Mouse (Mus musculus): ENCODE results near the gene Cldn34d. TPM values are rescaled to one million over a fixed set of nuclear protein-coding genes. Genes with fewer than 3 reads are reported as not detected.

Gene Cldn34d
- not detected in 2 replicates for polyA plus RNA-seq (2012; ENCODE audit: insufficient read depth, insufficient read length, low replicate concordance, missing spikeins)

DNA sequence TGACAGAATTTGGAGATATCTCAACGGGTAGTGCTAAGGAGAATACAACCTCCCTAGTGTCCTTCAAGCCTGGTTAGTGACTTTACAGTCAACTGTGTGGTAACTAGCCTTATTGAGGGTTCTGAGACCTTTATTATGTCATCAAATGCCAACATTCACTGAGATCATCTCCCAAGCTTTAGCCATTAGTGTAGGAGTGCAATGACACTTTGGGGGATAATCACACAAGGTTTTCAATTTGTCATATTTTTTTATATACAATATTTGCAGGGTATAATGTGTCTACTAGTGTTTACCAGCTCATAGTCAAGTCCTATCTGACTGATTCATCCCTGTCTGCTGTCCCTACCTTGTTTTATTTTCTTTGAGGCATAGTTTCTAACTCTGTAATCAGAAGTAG lies at the start of gene Cldn34d:
Gene Cldn34d (minus strand): TSS at position 101 of the 400 bp plus-strand sequence.
- H3K4me3 ChIP-seq (ENCODE audit: insufficient read depth, low read depth, low read length): no peak within 1 kb of the TSS
- 81% methylated on average over 1 of the region's 1 CpGs for WGBS

DNA sequence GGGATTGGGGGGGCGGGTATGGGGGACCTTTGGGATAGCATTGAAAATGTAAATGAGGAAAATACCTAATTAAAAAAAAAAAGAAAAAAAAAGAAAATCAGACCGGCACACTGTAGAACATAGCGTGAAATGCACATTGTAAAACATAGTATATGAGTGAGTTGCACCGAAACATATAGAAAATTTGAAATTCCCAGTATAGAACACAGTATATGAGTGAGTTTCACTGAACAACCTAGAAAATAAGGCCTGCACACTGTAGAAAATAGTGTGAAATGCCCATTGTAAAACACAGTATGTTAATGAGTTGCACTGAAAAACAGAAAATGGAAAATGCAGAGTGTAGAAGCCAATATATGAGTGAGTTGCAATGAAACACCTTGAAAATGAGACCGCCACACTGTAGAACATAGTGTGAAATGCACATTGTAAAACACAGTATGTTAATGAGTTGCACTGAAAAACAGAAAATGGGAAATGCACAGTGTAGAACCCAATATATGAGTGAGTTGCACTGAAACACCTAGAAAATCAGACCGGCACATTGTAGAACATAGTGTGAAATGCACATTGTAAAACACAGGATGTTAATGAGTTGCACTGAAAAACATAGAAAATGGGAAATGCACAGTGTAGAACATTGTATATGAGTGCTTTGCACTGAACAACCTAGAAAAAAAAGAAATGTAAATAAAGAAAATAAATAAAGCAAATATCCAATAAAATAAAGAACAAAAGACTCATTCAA lies 4.1 kb downstream of the Cldn34d start:
- Histone ChIP-seq H3K4me3 (ENCODE audit: insufficient read depth, low read depth, low read length) (no peak overlapping the region), H3K4me1 (ENCODE audit: control insufficient read depth, insufficient read depth, low read length) (no peaks in the 10 kb centered on the region), H3K27ac (ENCODE audit: insufficient read depth, low read depth, low read length) (no peak overlapping the region)
- 53% methylated on average over 6 of the region's 6 CpGs for WGBS
- TF ChIP-seq CTCF (IDR thresholded peaks at IDR 0.05; ENCODE audit: insufficient read depth, low read depth, low read length) (no peak), POLR2A (IDR thresholded peaks at IDR 0.05; ENCODE audit: insufficient read depth, low read depth, low read length) (no peak)

More for the DNA sequence above, at the start of gene Cldn34d:
- TF ChIP-seq POLR2A (IDR thresholded peaks at IDR 0.05; ENCODE audit: insufficient read depth, low read depth, low read length) (no peak), CTCF (IDR thresholded peaks at IDR 0.05; ENCODE audit: insufficient read depth, low read depth, low read length) (no peak)
- Histone ChIP-seq H3K27ac (ENCODE audit: insufficient read depth, low read depth, low read length) (no peak within 1 kb of the TSS), H3K4me1 (ENCODE audit: control insufficient read depth, insufficient read depth, low read length) (no peaks in the 10 kb centered on the region)

Other genes with a start within 250 kb of the Cldn34d start
- gene Cldn34b4, start 209.6 kb downstream of the Cldn34d start, polyA plus RNA-seq (2012; ENCODE audit: insufficient read depth, insufficient read length, low replicate concordance, missing spikeins): not detected in 2 replicates